Mouse (Mus musculus): ENCODE measurements at regions not wholly inside any gene's neighbourhood (a gene's known extent, or its start where the extent isn't known, plus 50 kb on each side); places are given as distances from the start of the nearest gene placed in this dataset.

DNA sequence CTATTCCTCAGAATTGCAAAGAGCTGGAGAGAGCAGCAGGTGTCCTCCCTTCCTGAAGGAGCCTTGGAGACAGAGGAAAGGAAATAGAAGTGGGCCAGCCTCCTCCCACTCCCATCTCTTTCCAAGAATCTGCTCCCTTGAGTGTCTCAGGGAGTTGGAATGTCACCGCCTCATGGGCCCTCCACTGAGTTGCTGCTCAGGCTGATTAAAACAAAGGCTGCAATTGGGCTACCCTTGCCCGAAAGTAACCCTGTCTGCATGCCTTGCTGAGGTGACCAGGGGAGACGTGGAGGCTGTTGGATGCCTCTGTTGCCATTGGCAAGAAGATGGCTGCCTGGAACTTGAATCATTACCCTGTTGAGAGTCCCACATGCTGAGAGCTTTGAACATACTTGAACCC, 59.7 kb upstream of the Abca1 start:
- no peak for DNase-seq (ENCODE audit: low spot score)

DNA sequence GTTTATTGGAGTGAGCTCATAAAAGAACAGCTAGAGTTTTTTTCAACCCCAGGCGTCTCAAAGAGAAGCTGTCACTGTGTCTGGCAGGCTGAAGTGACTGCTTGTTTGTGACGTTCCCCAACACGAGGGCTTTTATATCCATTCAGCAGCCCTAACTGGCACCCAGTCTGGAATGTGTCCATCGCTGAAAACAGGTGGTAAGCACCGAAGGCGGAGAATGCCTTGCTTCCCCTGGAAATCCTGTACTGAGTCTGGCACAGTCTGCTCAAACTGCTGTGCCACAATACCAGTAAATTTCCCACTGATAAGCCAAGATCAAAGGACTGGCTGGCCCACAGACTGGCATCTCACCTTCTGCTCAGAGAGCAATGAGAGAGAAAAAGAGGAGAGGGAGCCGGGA, 59.1 kb upstream of the Abca1 start:
- no peak for DNase-seq (ENCODE audit: low spot score)

DNA sequence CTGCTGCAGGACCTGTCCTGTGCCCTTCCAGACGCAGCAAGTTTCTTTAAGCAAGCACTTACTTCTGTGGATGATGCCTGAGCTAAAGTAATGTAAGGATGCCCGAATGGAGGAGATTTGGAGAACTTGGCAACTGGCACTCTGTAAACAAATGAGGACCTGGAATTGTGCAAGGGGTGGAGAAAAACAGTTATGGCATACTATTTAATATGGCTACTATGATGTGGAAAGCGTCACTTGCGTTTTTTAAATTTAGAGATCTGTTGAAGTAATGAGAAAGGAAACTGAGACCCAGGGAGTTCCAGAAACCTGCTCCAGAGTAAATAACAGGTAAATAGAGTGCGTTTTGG, 58.6 kb upstream of the Abca1 start:
- DNase-seq (ENCODE audit: low spot score), result no peak

DNA sequence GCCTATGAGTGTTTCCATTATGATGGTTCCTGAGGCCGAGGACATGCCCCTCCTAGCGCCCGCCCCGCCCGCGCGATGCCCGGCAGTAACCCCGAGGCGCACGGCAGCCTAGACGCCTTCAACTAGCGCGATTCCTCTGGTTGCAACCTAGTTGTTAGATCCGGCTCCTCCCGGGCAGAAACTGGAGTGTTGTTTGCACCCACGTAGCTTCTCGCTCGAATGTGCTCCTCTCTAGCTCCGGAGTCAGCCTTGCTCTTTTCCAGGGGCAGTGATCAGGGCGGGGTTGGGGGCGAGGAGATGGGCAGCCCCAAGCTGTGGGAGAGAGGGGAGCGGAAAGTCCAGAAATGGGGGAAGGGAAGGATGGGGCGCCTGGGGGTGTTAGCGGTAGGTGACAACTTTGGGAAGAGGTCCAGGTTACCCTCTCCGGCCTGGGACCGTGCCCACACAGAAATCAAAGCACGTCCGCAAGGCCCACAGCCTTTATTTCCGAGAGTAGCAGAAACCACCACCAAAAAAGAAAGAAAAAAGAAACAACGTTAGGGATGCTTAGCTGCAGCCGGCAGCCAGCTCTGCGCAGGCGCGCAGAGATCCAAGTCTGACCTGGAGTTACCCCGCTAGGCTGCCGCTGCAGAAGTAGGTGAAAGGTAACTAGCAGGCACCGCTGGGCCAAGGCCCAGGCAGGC, 58.1 kb upstream of the Abca1 start:
- DNase-seq (ENCODE audit: low spot score), result peak; percentile 81

DNA sequence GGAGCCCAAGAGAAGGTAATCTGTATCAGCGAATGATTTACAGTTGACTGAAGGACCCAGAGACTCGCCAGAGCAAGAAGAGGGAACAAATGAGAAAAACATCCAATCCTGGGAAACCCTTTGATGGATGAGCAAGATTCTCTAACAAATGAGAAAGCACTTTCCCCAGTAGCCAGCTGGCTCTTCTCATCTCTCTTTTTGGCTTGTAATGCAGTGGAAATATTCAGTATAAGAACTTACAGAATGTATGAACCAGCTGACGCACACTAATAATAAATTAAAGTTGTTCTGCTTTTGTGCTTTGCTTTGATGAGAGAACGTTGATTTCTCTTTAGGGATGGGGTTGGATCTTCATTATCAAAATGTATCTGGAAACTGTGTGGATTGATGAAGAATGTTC, 52.8 kb upstream of the Abca1 start:
- no peak for DNase-seq (ENCODE audit: low spot score)

DNA sequence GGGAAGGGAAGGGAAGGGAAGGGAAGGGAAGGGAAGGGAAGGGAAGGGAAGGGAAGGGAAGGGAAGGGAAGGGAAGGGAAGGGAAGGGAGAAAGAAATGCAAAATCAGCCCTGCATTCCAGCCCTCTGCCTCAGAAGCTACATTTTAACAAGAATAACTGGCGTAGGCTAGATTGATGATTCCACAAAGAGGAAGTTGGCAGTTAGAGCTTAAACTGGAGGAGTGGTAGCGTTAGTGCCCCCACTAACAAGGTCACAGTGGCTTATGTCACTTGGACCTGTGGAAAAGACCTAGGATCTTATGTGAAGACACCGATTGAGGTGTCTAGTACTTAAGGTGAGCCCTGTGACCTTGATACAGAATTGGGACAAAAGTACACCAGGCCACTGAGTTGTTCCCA, 51.0 kb upstream of the Abca1 start:
- no peak for DNase-seq (ENCODE audit: low spot score)

Measured in embryo, embryonic 10.5 days (tissue).